Mouse (Mus musculus) cortical plate, adult 2 months (tissue): ENCODE results near the gene Unc5cl.

Experiments
- CTCF ChIP-seq: fragments of 200-500 bp; IDR thresholded peaks from 2 replicates; pipeline ENCODE4 v1.5.1; 2011; ENCODE audit warnings: mild to moderate bottlenecking, control low read depth, low read length; ENCODE audit not compliant: insufficient read depth; ENCODE audit errors: extremely low read depth
- POLR2A ChIP-seq: fragments of 200-500 bp; IDR thresholded peaks from 2 replicates; pipeline ENCODE4 v1.6.1; 2011; ENCODE audit warnings: mild to moderate bottlenecking, low read length, control low read depth; ENCODE audit not compliant: insufficient read depth; ENCODE audit errors: extremely low read depth

DNA sequence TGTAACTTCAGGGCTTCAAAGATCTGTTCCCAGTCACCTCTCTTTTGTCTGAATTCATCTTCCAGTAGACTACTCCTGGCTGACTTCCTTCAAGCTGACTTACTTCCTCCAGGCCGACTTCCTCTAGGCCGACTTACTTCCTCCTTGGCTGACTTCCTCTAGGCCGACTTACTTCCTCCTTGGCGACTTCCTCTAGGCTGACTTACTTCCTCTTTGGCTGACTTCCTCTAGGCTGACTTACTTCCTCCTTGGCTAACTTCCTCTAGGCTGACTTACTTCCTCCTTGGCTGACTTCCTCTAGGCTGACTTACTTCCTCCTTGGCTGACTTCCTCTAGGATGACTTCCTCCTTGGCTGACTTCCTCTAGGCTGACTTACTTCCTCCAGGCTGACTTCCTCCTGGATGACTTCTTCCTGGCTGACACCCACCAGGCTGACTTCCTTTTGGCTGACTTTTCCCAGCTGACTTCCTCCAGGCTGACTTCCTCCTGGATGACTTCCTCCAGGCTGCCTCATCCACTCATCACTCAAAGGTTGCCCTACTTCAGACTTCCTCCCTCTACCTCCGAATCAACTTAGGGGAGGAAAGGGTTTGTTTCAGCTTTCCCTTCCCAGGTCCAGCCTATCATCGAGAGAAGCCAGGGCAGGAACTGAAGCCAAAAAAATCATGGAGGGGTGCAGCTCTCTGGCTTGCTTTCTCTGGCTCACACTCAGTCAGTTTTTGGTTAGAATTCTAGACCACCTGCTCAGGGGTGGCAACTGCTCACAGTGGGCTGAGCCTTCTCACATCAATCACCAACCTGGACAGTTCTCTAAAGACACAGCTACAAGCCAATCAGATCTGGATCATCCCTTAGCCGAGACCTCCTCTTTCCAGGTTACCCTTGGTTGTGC, 103.4 kb downstream of the Unc5cl start:
- no peak for TF ChIP-seq CTCF
- no peak for TF ChIP-seq POLR2A
